Mouse (Mus musculus) urinary bladder, postnatal 25 days (tissue): ENCODE results near the gene Olfr270.

ENCODE experiments used
- DNase-seq: peaks from one replicate; pipeline ENCODE4 v3.0.0; 2022; ENCODE audit warnings: low spot score

Gene Olfr270

GRCm38 (mm10) chr4:52964247-52964646, at the start of gene Olfr270:
Gene Olfr270, plus strand, starts transcription at chr4:52964547.
- no peak for DNase-seq

DNA sequence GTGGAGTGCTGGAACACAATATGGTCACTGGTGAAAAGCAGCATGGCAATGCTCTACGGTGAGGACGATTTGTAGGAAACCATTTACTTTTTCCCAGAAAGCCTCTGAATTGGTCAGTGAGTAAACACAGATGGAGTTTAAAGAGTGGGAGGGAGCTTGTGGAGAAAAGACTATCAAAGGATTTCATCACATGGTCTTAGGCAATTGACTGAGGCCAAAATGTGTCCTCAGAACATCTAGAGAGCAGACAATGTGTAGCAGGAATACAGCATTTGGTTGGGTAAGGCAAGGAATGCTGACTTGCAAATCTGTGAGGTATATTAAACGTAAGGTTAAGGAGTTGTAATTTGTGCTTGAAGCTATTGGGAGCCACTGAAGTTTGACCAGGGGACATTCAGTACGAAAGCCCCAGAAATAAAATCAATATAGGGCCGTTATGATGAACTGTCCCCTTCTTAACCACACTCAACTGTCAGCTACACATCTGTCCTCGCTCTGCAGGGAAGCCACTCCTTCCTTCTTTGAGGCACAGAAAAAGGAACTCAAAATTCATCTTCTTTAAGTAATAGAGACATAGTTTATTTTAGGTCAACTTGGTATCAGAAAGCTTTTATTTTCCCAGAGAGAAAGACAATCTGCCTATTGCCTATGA, 47.6 kb upstream of the Olfr270 start:
- DNase-seq: no peak

DNA sequence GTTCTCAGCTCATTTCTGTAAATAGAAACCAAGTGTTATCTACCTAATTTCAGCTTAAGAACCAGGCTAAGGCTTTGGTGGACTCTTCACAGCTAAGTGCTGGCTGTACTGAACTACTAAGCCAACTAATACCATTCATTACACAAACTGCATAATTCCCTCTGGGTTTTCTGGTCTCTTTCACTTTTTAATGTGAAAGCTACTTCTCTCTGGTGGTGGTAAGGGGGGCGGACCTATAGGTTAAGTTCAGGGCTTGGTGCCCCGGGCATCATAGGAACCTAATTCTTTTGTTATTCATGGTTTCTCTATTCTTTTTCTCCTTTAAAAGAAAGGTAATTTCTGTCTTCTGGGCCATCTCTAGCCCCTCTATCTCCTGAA, 47.0 kb upstream of the Olfr270 start:
- DNase-seq: no peak

DNA sequence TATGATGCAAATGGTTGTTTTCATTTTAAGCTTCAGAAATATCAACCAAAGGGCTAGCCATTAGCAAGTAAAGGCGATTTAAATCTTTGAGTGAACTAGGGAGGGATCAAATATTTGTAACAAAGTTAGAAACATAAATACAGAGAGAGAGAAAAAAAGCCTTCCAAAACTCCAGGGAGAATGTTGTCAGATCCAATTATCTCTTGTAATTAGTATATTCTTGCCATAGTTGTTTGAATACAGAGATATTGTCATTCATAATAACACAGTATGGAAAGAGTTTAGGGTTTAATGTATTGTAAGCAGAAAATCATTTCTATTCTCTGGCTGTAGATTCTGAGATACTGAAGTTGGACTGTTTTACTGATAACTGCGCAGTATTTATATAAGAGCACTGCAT, 45.3 kb upstream of the Olfr270 start, which contains the start of gene Olfr272:
Gene Olfr272, minus strand, starts transcription at position 101 of the 400 bp plus-strand sequence.
- DNase-seq: no peak

GRCm38 (mm10) chr4:52930480-52930879, 33.9 kb upstream of the Olfr270 start:
- DNase-seq: no peak

- no peak for DNase-seq
Measured at GRCm38 (mm10) chr4:52946665-52947064, 17.7 kb upstream of the Olfr270 start.

DNA sequence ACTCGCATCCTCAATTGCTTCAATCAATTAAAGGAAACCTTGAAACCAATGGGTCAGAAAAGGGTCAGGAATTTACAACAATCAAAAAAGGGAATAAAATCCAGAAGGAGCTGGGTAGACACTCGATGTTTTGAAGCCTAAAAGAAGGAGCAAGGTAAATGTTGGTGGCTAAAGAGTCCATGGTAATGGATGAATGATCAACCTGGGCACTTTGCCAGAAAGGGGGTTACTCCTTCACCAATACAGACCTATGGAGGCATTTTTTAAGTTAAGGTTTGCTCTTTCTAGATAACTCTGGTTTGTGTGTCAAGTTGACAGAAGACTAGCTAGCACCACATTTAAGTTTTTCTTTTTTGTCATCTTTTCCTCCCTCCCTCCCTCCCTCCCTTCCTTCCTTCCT, 15.3 kb upstream of the Olfr270 start:
- no peak for DNase-seq

GRCm38 (mm10) chr4:52958693-52959092, 5.7 kb upstream of the Olfr270 start:
- DNase-seq: no peak

DNA sequence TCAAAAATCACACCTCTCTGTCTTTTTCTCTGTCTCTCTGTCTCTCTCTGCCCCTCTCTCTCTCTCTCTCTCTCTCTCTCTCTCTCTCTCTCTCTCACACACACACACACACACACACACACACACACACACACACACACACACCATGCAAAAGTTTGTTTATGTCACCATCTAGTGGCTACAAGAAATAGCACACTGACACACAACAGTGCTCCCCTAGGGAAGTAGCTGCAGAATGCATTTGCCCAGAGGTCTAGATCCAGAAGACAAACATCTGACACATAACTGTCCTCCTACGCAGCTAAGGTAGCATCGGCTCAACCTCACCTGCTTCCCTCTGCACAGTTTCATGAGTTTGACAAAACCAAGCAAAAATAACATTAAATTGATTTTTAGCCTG, 20.9 kb downstream of the Olfr270 start:
- DNase-seq: no peak

- DNase-seq: no peak
Measured at GRCm38 (mm10) chr4:52986266-52986665, 21.9 kb downstream of the Olfr270 start.

GRCm38 (mm10) chr4:52989248-52989647, 24.9 kb downstream of the Olfr270 start, which contains the start of gene Nipsnap3a:
Gene Nipsnap3a, plus strand, starts transcription at chr4:52989272.
- DNase-seq: no peak

DNA sequence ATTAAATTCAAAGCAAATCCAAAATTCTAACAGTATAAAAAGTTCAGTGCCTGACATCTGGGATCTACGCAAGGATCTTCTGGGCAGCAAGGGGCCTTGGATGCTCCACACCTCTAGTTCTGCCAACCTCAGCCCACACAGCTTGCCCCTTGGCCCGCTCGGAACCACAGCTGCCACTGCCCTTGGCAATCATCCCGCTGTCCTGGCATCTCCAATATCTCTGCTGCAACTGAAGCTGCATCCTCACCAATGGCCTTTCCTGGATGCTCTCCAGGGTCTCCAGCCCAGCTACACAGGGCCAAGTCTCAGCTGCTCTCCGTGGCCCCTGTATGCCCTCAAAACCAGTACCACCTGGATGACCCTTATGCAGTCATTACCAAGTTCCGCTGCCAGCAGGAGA, 35.1 kb downstream of the Olfr270 start:
- DNase-seq: no peak

- no peak for DNase-seq
Measured at GRCm38 (mm10) chr4:53000154-53000553, 35.8 kb downstream of the Olfr270 start.

DNA sequence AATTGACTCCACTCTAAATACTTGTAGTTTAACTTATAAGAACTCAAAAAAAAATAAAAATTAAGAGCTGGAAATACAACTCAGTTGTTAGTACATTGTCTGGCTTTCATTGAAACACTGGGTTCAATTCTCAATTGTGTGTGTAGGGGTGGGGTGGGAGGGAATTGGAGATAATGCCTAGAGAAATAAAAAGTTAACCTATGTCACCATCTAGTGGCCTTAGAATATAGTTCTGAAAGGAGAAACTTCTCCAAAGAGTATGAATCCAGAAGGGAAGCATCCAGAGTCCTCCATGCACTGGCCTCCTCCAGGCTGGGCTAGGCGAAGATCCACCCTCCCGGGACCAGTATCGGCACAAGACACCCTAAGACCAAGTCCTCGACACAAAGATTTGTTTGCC, 44.8 kb downstream of the Olfr270 start:
- no peak for DNase-seq

GRCm38 (mm10) chr4:53009871-53010270, 45.5 kb downstream of the Olfr270 start:
- DNase-seq: no peak

DNA sequence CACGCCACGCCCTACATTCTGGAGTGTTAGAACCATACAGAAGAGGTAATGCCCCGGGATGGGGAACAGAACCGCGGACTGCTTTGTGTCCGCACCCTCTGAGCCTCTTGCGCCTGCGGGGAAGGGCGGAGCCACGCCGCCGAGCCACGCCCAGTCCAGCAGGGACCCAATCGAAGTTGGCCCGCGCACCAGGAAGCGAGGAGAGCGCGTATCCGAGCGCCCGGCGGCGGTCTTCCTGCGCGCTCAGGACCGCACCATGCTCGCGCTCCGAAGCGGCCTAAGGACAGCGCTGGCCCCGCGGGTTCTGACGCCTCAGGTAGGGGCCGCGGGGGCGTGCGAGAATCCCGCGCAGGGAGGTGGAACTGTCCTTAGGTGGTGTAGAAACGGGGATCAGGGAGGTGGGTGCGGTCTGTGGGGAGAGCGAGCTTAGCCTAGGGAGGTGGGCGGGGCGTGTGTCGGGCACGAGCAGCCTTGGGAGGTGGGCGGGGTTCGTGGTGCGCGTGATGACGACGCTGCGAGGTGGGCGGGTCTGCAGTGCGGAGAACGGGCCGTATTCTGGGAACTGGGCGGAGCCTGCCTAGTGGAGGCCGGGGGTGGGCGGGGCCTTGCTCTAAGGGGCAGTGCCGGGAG, 47.5 kb downstream of the Olfr270 start, which contains the start of gene Nipsnap3b:
Gene Nipsnap3b, plus strand, starts transcription at position 149 of the 630 bp plus-strand sequence.
- DNase-seq: peak; percentile 96

DNA sequence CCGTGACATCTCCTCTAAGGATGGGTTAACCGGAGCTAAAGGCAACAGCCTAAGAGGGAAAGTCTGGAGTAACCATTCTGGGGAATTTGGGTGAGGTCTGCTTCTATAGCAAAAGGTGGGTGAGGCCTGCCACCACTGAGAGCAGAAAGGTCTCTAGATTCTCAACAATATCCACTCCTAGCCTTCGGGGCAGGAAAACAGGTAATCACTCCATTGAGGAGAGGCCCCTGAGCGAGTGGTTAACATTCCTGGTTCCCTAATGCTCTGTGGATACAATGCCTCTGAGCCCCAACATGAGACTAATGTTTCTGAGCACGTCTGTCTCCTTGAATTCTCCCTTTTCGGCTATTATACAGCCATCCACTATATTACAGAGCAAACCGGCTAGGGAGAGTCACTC, 50.1 kb downstream of the Olfr270 start:
- no peak for DNase-seq

DNA sequence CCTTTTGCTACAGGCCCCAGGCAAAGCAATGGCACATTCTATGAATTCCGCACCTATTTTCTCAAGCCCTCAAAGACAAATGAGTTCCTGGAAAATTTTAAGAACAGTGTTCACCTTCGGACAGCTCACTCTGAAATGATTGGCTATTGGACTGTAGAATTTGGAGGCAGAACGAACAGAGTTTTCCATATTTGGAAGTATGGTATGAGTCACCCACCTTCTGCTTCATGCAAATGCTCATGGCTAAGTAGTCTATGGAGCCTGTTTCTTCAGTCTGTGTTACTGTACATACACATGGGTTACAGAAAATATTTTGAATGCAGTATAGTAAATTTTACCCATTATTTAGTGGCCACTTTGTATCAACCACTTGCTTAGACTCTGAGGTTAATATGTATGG, 50.7 kb downstream of the Olfr270 start:
- DNase-seq: no peak

DNA sequence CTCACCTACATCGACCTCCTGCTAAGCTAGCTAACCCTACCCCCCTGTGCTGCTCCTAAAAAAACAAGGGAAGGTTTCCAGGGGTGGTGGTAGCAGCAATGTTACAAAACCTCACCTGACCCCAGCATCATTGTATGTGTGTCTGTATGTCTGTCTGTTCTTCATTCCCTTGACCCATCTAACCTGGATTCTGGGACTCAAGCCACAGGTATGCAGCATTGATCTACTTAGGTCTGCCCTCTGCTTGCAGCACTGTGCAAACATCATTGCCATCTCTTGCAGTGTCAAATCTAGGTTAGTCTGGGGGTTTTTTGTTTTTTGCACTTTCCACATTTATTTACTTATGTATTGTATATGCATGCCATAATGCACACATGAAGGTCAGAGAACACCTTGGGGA, 54.0 kb downstream of the Olfr270 start:
- no peak for DNase-seq
